Mouse (Mus musculus) Patski (cell line): ENCODE measurements around the gene Dcaf11. TPM values are rescaled to one million over a fixed set of nuclear protein-coding genes. Genes with fewer than 3 reads are reported as not detected.

Experiments
- ATAC-seq: fragments of 100-300 bp; one replicate; pipeline ENCODE4 v1.8.0; 2021
- CTCF ChIA-PET: fragments of 350-600 bp; sonication (Branson Sonifier 250); formaldehyde crosslinking; loops from one replicate; lab custom pipeline; 2022; ENCODE audit warnings: inconsistent platforms; lab: Charles Lee
- POLR2A ChIA-PET: fragments of 350-600 bp; sonication (Branson Sonifier 250); formaldehyde crosslinking; loops from one replicate; lab custom pipeline; 2022; ENCODE audit warnings: antibody characterized with exemption, inconsistent platforms; lab: Charles Lee
- DNase-seq: peaks from one replicate; pipeline ENCODE4 v3.0.0-alpha.2; 2011; ENCODE audit warnings: low read depth, low spot score
- H3K27me3 ChIP-seq: fragments of 371-371 bp; one replicate; pipeline ENCODE4 v1.5.1; 2021
- CTCF ChIP-seq: fragments of 100-300 bp; IDR thresholded peaks from one replicate; pipeline ENCODE4 v1.5.1; 2021
- in situ Hi-C: fragments of 300-500 bp; cut with MboI; formaldehyde crosslinking; loops from 3 replicates; pipeline ENCODE4 v1.11.1; 2018; ENCODE audit warnings: low pct_unique_long_range_greater_than_20kb, mixed read lengths
- polyA plus RNA-seq: library from polyadenylated mRNA; unstranded; gene quantifications from one replicate; pipeline ENCODE4 v1.2.3, GENCODE M21; 2021

Gene Dcaf11
- polyA plus RNA-seq, 1 experiment from 2014 or later = 71.7 TPM

DNA sequence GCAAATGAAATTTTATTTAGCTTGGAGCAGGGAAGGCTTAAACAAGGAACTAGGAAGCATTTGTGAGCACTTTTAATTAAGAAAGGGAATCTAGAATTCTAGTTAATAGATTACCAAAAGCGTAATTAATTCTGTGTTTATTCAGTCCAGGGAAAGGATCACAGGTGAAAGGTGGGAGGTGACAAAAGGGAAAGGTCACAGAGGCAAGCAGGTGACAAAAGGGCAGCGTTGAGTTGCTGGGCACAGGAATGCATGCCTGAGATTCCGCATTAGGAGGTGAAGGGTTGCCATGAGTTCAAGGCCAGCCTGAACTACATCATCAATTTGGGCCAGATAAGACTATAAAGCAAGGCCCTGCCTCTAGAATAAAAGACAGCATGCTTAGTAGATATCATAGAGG lies 7.7 kb downstream of the Dcaf11 start:
- ChIA-PET CTCF (no interaction called here), POLR2A (no interaction called here)
- H3K27me3 ChIP-seq = no peaks in the 10 kb centered on the region
- in situ Hi-C loops = no loop called here
- ATAC-seq = no peak
- DNase-seq = no peak
- TF ChIP-seq CTCF = no peak

DNA sequence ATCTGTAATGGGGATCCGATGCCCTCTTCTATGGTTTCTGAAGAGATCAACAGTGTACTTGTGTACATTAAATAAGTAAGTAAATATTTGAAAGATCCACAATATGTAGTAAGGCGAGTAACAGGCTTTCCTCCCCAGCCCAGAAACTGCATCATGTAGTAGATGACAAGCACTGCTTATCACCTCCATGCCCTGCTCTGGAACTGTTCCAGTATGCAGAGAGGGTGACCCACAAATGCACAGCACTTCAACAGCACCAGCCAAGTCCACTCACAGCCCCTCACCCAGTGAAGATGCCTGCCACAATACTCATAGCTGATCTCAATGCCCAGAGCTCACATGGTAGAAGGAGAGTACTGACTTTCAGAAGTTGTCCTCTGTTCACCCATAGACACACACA lies 10.8 kb downstream of the Dcaf11 start:
- ChIA-PET POLR2A (no interaction called here), CTCF (no interaction called here)
- ATAC-seq (no peak), DNase-seq (no peak)
- in situ Hi-C loops = no loop called here
- TF ChIP-seq CTCF = no peak
- H3K27me3 ChIP-seq = no peaks in the 10 kb centered on the region

DNA sequence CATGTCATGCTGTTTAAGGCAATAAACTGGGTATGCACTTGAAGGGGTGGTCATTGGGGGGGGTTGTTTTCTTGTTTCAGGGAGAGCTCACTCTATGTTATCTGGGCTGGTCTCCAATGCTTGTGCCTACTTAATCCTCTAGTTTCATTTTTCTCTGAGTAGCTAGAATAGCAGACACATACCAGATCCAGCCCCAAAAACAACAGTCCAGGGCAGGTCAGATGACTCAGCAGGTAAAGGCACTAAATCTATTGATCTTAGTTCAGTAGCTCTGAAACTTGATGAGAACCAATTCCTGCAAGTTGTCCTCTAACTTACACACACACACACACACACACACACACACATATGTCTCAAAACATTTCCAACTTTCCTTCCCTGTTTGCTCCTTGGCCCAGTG lies 12.0 kb downstream of the Dcaf11 start:
- no peak for TF ChIP-seq CTCF
- in situ Hi-C loops = no loop called here
- CTCF ChIA-PET = interaction anchor here (0.8 kb wide), 1 partner anchor 14 kb away, joined by 3 read pairs; no protein-coding TSS in a partner anchor

GRCm38 (mm10) chr14:55575302-55575701 lies 15.5 kb downstream of the Dcaf11 start, which contains the start of gene Fitm1:
TSS of gene Fitm1 (plus strand) at chr14:55575617.
- ChIA-PET POLR2A (no interaction called here), CTCF (interaction anchor here (1.1 to 1.2 kb wide), 2 partner anchors 13 to 78 kb away, joined by 3 to 5 read pairs; no protein-coding TSS in a partner anchor)
- no peak for TF ChIP-seq CTCF
- no peak for DNase-seq
- ATAC-seq = no peak
- H3K27me3 ChIP-seq = no peaks in the 10 kb centered on the region
- in situ Hi-C loops = loop anchor here (25.0 kb wide), 1 partner anchor 688 kb away; the partner anchor contains the start of genes Bcl2l2, Gm20521, Pabpn1 and Ppp1r3e

More for the DNA sequence above, 12.0 kb downstream of the Dcaf11 start:
- POLR2A ChIA-PET = interaction anchor here (0.8 to 1.5 kb wide), 2 partner anchors 10 to 18 kb away, joined by 3 read pairs; no protein-coding TSS in a partner anchor
- DNase-seq (no peak), ATAC-seq (no peak)
- no peaks in the 10 kb centered on the region for H3K27me3 ChIP-seq

GRCm38 (mm10) chr14:55575711-55576110 lies 15.9 kb downstream of the Dcaf11 start:
- ChIA-PET POLR2A (interaction anchor here (4.5 kb wide), 1 partner anchor 15 kb away, joined by 19 read pairs; the partner anchor contains the start of genes A730061H03Rik and Dcaf11), CTCF (interaction anchor here (1.2 kb wide), 1 partner anchor 78 kb away, joined by 3 read pairs; no protein-coding TSS in a partner anchor)
- H3K27me3 ChIP-seq = no peaks in the 10 kb centered on the region
- DNase-seq (no peak), ATAC-seq (no peak)
- in situ Hi-C loops = loop anchor here (25.0 kb wide), 1 partner anchor 688 kb away; the partner anchor contains the start of genes Bcl2l2, Gm20521, Pabpn1 and Ppp1r3e
- no peak for TF ChIP-seq CTCF

DNA sequence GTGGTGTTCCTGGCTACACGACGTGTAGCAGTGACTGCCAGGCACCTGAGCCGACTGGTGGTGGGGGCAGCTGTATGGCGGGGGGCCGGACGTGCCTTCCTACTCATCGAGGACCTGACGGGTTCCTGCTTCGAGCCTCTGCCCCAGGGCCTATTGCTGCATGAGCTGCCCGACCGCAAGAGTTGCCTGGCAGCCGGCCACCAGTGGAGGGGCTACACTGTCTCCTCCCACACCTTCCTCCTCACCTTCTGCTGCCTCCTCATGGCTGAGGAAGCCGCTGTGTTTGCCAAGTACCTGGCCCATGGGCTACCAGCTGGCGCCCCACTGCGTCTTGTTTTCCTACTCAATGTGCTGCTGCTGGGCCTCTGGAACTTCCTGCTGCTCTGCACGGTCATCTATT lies 16.6 kb downstream of the Dcaf11 start:
- POLR2A ChIA-PET = interaction anchor here (4.5 kb wide), 1 partner anchor 15 kb away, joined by 19 read pairs; the partner anchor contains the start of genes A730061H03Rik and Dcaf11
- ATAC-seq = no peak
- CTCF ChIA-PET = interaction anchor here (1.2 kb wide), 1 partner anchor 79 kb away, joined by 3 read pairs; no protein-coding TSS in a partner anchor

GRCm38 (mm10) chr14:55577871-55578667 lies 18.3 kb downstream of the Dcaf11 start, which contains the start of gene Psme1:
TSS of gene Psme1 (plus strand) at chr14:55578123.
- TF ChIP-seq CTCF = no peak
- CTCF ChIA-PET = interaction anchor here (1.4 to 1.9 kb wide), 3 partner anchors 12 to 22 kb away, joined by 3 to 11 read pairs (median 8); partner anchors contain the start of gene Psme2
- ATAC-seq = peak; percentile 84
- DNase-seq = no peak
- H3K27me3 ChIP-seq = no peaks in the 10 kb centered on the region
- POLR2A ChIA-PET = interaction anchor here (2.0 to 4.5 kb wide), 2 partner anchors 13 to 17 kb away, joined by 7 to 19 read pairs; partner anchors contain the start of genes A730061H03Rik, Dcaf11, Psme2 and Rnf31
- in situ Hi-C loops = loop anchor here (25.0 kb wide), 1 partner anchor 691 kb away; the partner anchor contains the start of genes Bcl2l2, Gm20521, Pabpn1 and Ppp1r3e

More for the DNA sequence above, 16.6 kb downstream of the Dcaf11 start:
- no peak for DNase-seq
- no peaks in the 10 kb centered on the region for H3K27me3 ChIP-seq
- no peak for TF ChIP-seq CTCF
- in situ Hi-C loops = loop anchor here (25.0 kb wide), 1 partner anchor 689 kb away; the partner anchor contains the start of genes Bcl2l2, Gm20521, Pabpn1 and Ppp1r3e

DNA sequence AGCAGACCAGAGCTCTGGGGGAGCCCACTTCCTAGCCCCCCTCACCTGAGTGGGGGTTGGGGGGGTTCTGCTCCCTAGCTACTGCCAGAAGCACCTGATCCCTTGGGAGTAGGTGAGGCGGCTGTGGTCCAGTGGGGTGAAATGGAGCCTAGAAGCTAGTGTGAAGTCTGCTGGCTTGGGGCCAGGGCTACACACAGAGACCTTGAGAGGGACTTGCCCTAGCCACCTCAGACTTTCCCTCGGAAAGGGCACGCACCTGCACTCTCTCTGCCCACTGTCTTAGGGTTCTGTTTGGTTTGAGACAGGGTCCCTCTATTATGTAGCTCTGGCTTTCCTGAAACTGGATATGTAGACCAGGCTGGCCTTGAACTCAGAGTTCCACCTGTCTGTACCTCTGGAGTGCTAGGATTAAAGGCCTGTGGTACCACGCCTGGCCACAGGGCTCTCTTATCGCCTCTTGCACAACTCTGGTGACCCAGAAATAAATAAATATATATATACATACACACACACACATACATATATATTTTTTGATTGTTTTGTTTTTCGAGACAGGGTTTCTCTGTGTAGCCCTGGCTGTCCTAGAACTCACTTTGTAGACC lies 19.0 kb downstream of the Dcaf11 start:
- DNase-seq (no peak), ATAC-seq (peak; percentile 26)
- ChIA-PET CTCF (interaction anchor here (1.4 to 1.9 kb wide), 3 partner anchors 12 to 22 kb away, joined by 3 to 11 read pairs (median 8); partner anchors contain the start of gene Psme2), POLR2A (interaction anchor here (0.6 to 4.5 kb wide), 3 partner anchors 12 to 1088 kb away, joined by 3 to 19 read pairs (median 7); partner anchors contain the start of genes A730061H03Rik, Dcaf11, Psme2 and Rnf31)
- H3K27me3 ChIP-seq = no peaks in the 10 kb centered on the region
- TF ChIP-seq CTCF = no peak
- in situ Hi-C loops = loop anchor here (25.0 kb wide), 1 partner anchor 691 kb away; the partner anchor contains the start of genes Bcl2l2, Gm20521, Pabpn1 and Ppp1r3e
